Mouse (Mus musculus) hindbrain, embryonic 11.5 days (tissue): ENCODE results near the gene Cutc. TPM values are rescaled to one million over a fixed set of nuclear protein-coding genes. Genes with fewer than 3 reads are reported as not detected.
A peak's percentile ranks its signal among the peaks of the same experiment; 100 is the strongest.

Experiments
- ATAC-seq: fragments of 200-750 bp; cut with Nextera tagmentation; 2 replicates; pipeline ENCODE4 v1.8.0; 2017; ENCODE audit warnings: mild to moderate bottlenecking, moderate TSS enrichment, moderate library complexity; ENCODE audit not compliant: low FRiP score
- DNase-seq: peaks from one replicate; pipeline ENCODE4 v3.0.0-alpha.2; 2015; ENCODE audit warnings: low spot score
- H3K27ac ChIP-seq: fragments of 300-500 bp; sonication (generic); 2 replicates; pipeline ENCODE4 v1.5.1; 2014; ENCODE audit warnings: mild to moderate bottlenecking, low read depth, low read length
- H3K27me3 ChIP-seq: fragments of 300-500 bp; sonication (generic); 2 replicates; pipeline ENCODE4 v1.6.1; 2014; ENCODE audit warnings: mild to moderate bottlenecking, low read length, moderate library complexity, mixed read lengths; ENCODE audit not compliant: control insufficient read depth, insufficient read depth
- H3K36me3 ChIP-seq: fragments of 300-500 bp; sonication (generic); 2 replicates; pipeline ENCODE4 v1.6.1; 2014; ENCODE audit warnings: mild to moderate bottlenecking, low read length, moderate library complexity, mixed read lengths; ENCODE audit not compliant: control insufficient read depth, insufficient read depth
- H3K4me1 ChIP-seq: fragments of 300-500 bp; sonication (generic); replicated peaks from 2 replicates; pipeline ENCODE4 v1.6.1; 2014; ENCODE audit warnings: low read length, mixed read lengths; ENCODE audit not compliant: control insufficient read depth, insufficient read depth
- H3K4me2 ChIP-seq: fragments of 300-500 bp; sonication (generic); replicated peaks from 2 replicates; pipeline ENCODE4 v1.6.1; 2014; ENCODE audit warnings: mild to moderate bottlenecking, low read depth, low read length
- H3K4me3 ChIP-seq: fragments of 300-500 bp; sonication (generic); 2 replicates; pipeline ENCODE4 v1.5.1; 2014; ENCODE audit warnings: low read depth, low read length
- H3K9ac ChIP-seq: fragments of 300-500 bp; sonication (generic); 2 replicates; pipeline ENCODE4 v1.6.1; 2014; ENCODE audit warnings: low read depth, low read length
- H3K9me3 ChIP-seq: fragments of 300-500 bp; sonication (generic); 2 replicates; pipeline ENCODE4 v1.6.1; 2016; ENCODE audit warnings: low read length; ENCODE audit not compliant: control insufficient read depth
- WGBS: fragments of 180-500 bp; shearing (Covaris S2); extraction: QIAGEN DNeasy Blood & Tissue Kit; methylation state at CpG from one replicate; pipeline ENCODE4 v1.1.7; 2014; 5-methylcytosine and 5-hydroxymethylcytosine counted together
- polyA plus RNA-seq: library from polyadenylated mRNA; unstranded; fragments of >200 nt; fragmentation: Nextera tagmentation; extraction: Ambion mirVana; gene quantifications from 2 replicates; pipeline ENCODE4 v1.2.1, GENCODE M21; 2014

Cutc gene
- polyA plus RNA-seq, 1 experiment from 2014 or later = 14.5 TPM

GRCm38 (mm10) chr19:43722891-43723290 is 29.9 kb upstream of the Cutc start:
- no peaks in the 10 kb centered on the region for H3K4me1 ChIP-seq
- 73% methylated on average over 8 of the region's 8 CpGs for WGBS
- H3K36me3 ChIP-seq = no peaks in the 10 kb centered on the region

GRCm38 (mm10) chr19:43723501-43723900 is 29.3 kb upstream of the Cutc start:
- no peak for ATAC-seq
- H3K27me3 ChIP-seq = no peaks in the 10 kb centered on the region
- no peak overlapping the region for H3K4me2 ChIP-seq
- H3K9ac ChIP-seq = no peak overlapping the region
- no peak for DNase-seq
- no peak overlapping the region for H3K4me3 ChIP-seq
- 81% methylated on average over 10 of the region's 10 CpGs for WGBS
- H3K4me1 ChIP-seq = no peaks in the 10 kb centered on the region
- H3K36me3 ChIP-seq = no peaks in the 10 kb centered on the region
- no peaks in the 10 kb centered on the region for H3K9me3 ChIP-seq
- no peak overlapping the region for H3K27ac ChIP-seq

More at GRCm38 (mm10) chr19:43722891-43723290, 29.9 kb upstream of the Cutc start:
- ATAC-seq (no peak), DNase-seq (no peak)
- Histone ChIP-seq H3K27me3 (no peaks in the 10 kb centered on the region), H3K9me3 (no peaks in the 10 kb centered on the region), H3K27ac (no peak overlapping the region), H3K4me2 (no peak overlapping the region), H3K9ac (no peak overlapping the region), H3K4me3 (no peak overlapping the region)

- Histone ChIP-seq H3K36me3 (no peaks in the 10 kb centered on the region), H3K9ac (no peak overlapping the region), H3K27me3 (no peaks in the 10 kb centered on the region), H3K4me2 (no peak overlapping the region), H3K4me1 (no peaks in the 10 kb centered on the region), H3K4me3 (no peak overlapping the region), H3K27ac (no peak overlapping the region), H3K9me3 (no peaks in the 10 kb centered on the region)
- DNase-seq (no peak), ATAC-seq (no peak)
- 88% methylated on average over 20 of the region's 20 CpGs for WGBS
Observed at GRCm38 (mm10) chr19:43724194-43724593, 28.6 kb upstream of the Cutc start.

- no peaks in the 10 kb centered on the region for H3K27me3 ChIP-seq
- DNase-seq (no peak), ATAC-seq (no peak)
- no peak overlapping the region for H3K9ac ChIP-seq
- H3K36me3 ChIP-seq = no peaks in the 10 kb centered on the region
- no peaks in the 10 kb centered on the region for H3K4me1 ChIP-seq
- H3K27ac ChIP-seq = no peak overlapping the region
- H3K9me3 ChIP-seq = no peaks in the 10 kb centered on the region
- no peak overlapping the region for H3K4me3 ChIP-seq
- 94% methylated on average over 7 of the region's 7 CpGs for WGBS
- H3K4me2 ChIP-seq = no peak overlapping the region
Observed at GRCm38 (mm10) chr19:43724821-43725220, 28.0 kb upstream of the Cutc start.

DNA sequence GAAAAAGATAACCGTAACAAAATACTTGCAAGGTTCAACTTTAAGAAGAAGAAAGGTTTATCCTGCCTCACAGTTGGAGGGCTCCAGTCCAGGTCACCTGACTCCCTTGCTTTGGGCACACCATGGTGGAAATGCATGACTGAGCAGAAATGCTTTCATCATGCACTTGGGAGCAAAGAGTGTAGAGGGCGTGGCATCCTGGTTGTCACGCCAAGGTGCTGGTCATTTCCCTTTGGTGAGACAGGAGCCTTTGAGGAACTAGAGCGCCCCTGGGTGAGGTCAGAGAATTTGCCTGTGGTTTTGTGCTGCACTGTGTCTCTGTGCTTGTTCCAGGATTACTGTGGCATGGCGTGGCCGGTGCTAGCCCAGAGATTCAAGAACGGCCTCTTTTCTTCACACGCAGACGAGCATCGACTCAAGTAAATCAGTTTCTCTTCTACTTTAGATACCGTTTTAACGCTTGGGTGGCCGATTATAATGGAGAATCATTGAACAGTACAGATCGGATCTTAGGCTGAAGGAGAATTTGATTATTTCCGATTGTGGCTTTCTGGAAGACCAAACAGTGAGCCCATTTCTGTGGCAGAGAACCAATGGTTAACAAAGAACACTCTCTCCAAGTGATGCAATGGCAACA is 26.2 kb upstream of the Cutc start:
- Histone ChIP-seq H3K36me3 (no peaks in the 10 kb centered on the region), H3K27ac (no peak overlapping the region), H3K4me3 (no peak overlapping the region), H3K4me1 (no peaks in the 10 kb centered on the region), H3K9me3 (no peaks in the 10 kb centered on the region), H3K9ac (no peak overlapping the region), H3K27me3 (no peaks in the 10 kb centered on the region), H3K4me2 (no peak overlapping the region)
- DNase-seq (no peak), ATAC-seq (no peak)
- WGBS = 83% methylated on average over 15 of the region's 15 CpGs

DNA sequence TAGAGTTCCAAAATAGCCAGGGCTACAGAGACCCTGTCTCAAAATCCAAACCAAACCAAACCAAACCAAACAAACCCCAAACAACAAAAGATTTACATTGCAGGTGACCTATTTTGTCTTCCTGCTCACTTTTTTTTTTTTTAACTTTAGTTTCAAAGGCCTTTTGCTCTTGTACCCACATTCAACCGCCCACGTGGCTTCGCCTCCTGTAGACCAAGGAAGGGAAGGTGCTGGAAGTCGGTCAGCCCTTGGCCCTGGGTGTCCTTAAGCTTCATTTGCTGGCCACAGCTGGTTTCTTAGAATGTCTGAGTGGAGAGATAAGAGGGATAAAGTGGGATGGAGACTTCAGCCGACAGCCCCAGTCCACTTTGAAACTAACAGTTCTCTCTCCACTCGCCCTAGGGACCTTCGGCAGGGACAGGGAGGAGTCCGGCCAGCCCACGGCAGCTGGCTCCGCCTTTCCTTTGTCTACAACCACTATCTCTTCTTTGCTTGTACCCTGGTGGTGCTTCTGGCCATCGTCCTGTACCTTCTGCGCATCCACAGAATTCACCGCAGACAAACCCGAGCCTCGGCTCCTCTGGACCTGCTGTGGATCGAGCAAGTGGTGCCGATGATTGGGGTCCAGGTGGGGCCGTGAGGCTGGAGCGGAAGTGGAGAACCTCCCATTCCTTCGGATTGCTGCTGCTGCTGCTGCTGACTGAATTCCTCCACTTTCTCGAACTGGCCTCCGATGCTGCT is 23.3 kb upstream of the Cutc start:
- 44% methylated on average over 22 of the region's 22 CpGs for WGBS
- H3K27ac ChIP-seq = peak overlapping the region; percentile 17; the same call in 1 of the 2 replicates
- H3K9me3 ChIP-seq = no peaks in the 10 kb centered on the region
- H3K9ac ChIP-seq = peak overlapping the region; percentile 39
- no peaks in the 10 kb centered on the region for H3K27me3 ChIP-seq
- H3K36me3 ChIP-seq = no peaks in the 10 kb centered on the region
- no peak for ATAC-seq
- DNase-seq = peak; percentile 52
- H3K4me2 ChIP-seq = peak overlapping the region; percentile 30
- no peaks in the 10 kb centered on the region for H3K4me1 ChIP-seq
- peak overlapping the region; percentile 21 for H3K4me3 ChIP-seq

DNA sequence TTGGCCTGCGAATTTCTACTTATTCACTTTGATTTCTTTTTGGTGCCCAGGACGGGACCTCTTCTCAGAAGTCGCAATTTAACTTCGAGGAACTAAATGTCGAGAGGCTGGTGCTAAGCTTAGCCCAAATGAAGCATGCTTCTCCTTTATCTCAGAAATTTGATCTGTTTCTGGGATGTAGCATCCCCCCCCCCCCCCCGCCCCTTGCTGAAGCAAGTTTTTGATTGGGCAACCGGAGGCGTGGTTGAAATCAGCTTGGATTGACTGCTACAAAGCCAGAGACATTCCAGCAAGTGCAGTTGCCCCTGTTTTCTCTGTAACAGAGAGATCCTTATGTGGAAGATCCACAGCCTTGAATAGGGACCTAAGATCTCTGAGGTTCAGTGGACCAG is 22.8 kb upstream of the Cutc start:
- Histone ChIP-seq H3K9ac (no peak overlapping the region), H3K36me3 (no peaks in the 10 kb centered on the region), H3K9me3 (no peaks in the 10 kb centered on the region), H3K4me1 (no peaks in the 10 kb centered on the region), H3K4me2 (peak overlapping the region; percentile 30), H3K27ac (peak overlapping the region; percentile 17; the same call in 1 of the 2 replicates), H3K27me3 (no peaks in the 10 kb centered on the region), H3K4me3 (peak overlapping the region; percentile 21)
- DNase-seq (peak; percentile 42), ATAC-seq (no peak)
- 33% methylated on average over 8 of the region's 8 CpGs for WGBS

DNA sequence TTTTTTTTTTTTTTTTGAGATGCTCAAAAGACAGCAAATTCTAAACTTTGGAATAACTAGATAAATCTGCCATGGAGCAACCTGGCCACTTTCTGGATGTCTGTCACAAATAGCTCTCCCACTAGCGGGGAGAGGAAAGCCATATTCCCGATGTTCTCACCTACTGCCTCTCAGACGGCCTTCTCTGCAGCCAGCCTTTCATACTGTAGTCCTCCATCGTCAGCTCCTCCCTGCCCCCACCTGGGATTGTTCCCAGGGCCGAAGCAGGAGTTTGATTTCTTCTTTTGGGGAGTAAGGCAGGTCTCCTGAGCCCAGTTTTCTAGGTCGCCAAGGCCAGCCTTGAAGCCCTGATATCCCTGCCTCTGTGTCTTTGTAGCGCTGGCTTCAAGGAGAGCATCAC is 21.6 kb upstream of the Cutc start:
- Histone ChIP-seq H3K27ac (no peak overlapping the region), H3K9ac (no peak overlapping the region), H3K36me3 (0 out of 2 replicates have a peak, but pooled peaks cover 2% of the 10 kb centered on the region), H3K9me3 (no peaks in the 10 kb centered on the region), H3K4me2 (no peak overlapping the region), H3K27me3 (no peaks in the 10 kb centered on the region), H3K4me1 (no peaks in the 10 kb centered on the region), H3K4me3 (no peak overlapping the region)
- no peak for DNase-seq
- WGBS = 60% methylated on average over 7 of the region's 7 CpGs
- no peak for ATAC-seq

- WGBS = 97% methylated on average over 10 of the region's 10 CpGs
- DNase-seq = no peak
- Histone ChIP-seq H3K9ac (no peak overlapping the region), H3K27ac (no peak overlapping the region), H3K9me3 (no peaks in the 10 kb centered on the region), H3K4me3 (no peak overlapping the region), H3K36me3 (peaks cover 13% of the 10 kb centered on the region; the same call in 1 of the 2 replicates), H3K4me1 (no peaks in the 10 kb centered on the region), H3K27me3 (no peaks in the 10 kb centered on the region), H3K4me2 (no peak overlapping the region)
- no peak for ATAC-seq
Observed at GRCm38 (mm10) chr19:43738409-43738808, 14.4 kb upstream of the Cutc start.
